Mouse (Mus musculus): Measurements from ENCODE around the gene Clec16a.

Clec16a gene

GRCm38 (mm10) chr16:10683193-10684000, 138.3 kb downstream of the Clec16a start:
- DNase-seq (ENCODE audit: low spot score): no peak

GRCm38 (mm10) chr16:10689748-10690318, 144.7 kb downstream of the Clec16a start:
- DNase-seq (ENCODE audit: low spot score): no peak

- DNase-seq (ENCODE audit: low spot score): no peak
Observed at GRCm38 (mm10) chr16:10690442-10690841, 145.3 kb downstream of the Clec16a start.

DNA sequence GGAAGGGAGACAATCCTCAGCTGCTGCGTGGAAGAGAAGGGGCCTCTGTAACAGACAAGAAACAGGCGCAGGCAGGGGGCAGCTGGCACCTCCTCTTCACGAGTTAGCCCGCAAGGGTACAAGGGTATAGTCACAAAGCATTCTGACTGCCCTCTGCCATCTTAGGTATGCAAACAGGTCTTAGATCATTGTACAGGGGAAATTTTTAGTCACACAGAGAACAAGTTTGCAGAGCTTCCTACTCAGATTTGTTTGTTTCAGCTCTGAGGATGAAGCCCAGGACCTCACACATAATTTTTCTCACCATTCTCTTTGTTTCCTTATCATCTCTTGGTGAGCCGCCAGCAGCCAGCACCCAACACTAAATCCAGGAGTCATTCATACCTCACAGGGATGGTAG, 146.6 kb downstream of the Clec16a start:
- DNase-seq (ENCODE audit: low spot score): no peak

GRCm38 (mm10) chr16:10692848-10693247, 147.7 kb downstream of the Clec16a start:
- DNase-seq (ENCODE audit: low spot score): no peak

DNA sequence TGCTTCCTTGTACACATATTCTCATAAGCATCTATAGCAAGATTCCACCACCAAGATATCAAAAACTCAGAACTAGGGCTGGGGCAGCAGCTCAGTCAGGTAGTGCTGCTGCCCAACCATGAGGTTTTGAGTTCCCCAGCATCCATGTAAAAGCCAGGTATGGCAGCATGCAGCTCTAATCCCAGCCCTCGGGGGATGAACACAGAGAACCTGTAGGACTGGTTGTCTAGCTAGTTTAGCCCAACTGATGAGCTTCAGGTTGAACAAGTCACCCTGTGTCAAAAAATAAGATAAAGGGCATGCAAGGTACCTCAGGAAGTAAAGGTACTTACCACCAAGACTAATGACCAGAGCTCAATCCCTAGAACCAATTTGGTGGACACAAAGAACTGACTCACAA, 148.3 kb downstream of the Clec16a start:
- DNase-seq (ENCODE audit: low spot score): no peak

GRCm38 (mm10) chr16:10694414-10694851, 149.3 kb downstream of the Clec16a start:
- DNase-seq (ENCODE audit: low spot score): no peak

GRCm38 (mm10) chr16:10697861-10698659, 152.9 kb downstream of the Clec16a start:
- no peak for DNase-seq (ENCODE audit: low spot score)

DNA sequence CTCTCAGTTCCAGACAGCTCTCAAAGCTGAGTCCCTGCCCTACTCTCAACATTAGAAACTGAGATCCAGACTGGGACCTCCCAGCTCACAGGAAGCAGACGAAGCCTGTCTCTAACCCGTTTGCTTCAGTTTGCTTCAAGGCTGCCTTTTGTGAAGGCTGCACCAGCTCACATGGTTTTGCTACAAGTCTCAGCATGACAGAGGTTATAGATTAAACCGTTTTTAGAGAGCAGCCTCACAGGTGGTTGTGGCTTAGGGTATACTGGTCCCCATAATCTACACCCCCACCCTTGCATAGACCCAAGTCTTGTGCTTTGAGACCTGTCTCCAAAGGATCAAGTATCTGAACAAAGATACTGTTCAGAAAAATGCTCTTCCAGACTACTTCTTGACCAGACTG, 154.2 kb downstream of the Clec16a start:
- no peak for DNase-seq (ENCODE audit: low spot score)

DNA sequence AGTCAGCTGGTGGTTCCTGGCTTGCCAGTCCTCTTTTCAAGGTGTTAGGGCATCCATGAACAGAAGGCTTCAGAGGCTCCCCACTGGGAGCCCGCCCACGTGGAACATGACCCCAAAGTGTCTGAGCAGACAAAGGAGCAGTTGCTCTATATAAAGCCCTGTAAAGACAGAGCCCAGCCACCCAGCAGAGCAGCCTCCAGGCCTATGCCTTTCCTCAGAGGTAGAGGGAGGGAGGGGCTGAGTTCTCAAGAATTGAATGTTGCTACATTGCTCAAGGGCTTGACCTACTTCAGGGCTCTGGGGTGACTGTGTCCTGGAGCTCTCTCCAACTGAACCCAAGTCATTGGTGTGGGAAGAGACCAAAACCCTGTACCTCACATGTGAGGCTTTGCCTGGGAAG, 155.0 kb downstream of the Clec16a start:
- no peak for DNase-seq (ENCODE audit: low spot score)

GRCm38 (mm10) chr16:10702399-10702798, 157.3 kb downstream of the Clec16a start:
- DNase-seq (ENCODE audit: low spot score): no peak

DNA sequence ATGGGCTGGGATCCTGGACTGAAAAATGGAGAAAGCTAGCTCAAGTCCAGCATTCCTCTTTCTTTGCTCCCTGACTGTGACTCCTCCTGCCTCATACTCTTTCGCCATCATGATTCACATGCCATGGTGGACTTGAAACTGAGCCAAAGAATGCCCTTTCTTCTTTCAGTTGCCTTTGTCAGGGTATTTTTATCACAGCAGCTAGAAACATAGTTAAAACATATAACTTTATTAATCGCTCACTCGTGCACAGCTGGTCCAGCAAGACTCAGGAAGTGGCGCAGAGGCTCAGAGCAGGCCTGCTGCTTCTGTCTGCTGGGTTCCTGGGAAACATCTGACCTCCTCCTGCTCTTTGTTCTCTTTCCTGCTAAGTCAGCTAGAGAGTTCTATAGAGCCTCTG, 158.8 kb downstream of the Clec16a start:
- DNase-seq (ENCODE audit: low spot score): no peak

- DNase-seq (ENCODE audit: low spot score): no peak
Observed at GRCm38 (mm10) chr16:10705396-10705795, 160.3 kb downstream of the Clec16a start.

DNA sequence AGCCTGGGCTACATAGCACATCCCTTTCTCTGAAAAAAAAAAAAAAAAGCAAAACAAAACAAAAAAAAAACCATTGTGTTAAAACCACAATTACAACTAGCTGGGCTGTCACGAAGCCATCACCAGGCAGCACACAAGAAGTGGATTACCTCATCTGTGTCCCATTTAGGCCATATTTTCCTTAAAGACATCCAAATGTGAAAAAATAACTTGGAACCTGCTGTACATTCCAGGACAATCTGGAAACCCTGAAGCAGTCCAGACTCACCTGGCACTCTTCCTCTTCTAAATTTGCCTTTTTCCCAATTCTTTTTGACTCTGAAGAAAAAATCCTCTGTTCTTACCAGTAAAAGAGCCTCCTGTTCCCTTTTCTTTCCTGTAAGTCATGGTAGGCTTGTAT, 166.4 kb downstream of the Clec16a start:
- no peak for DNase-seq (ENCODE audit: low spot score)

GRCm38 (mm10) chr16:10713041-10713440, 167.9 kb downstream of the Clec16a start:
- DNase-seq (ENCODE audit: low spot score): no peak

- no peak for DNase-seq (ENCODE audit: low spot score)
Observed at GRCm38 (mm10) chr16:10713441-10714239, 168.5 kb downstream of the Clec16a start.

DNA sequence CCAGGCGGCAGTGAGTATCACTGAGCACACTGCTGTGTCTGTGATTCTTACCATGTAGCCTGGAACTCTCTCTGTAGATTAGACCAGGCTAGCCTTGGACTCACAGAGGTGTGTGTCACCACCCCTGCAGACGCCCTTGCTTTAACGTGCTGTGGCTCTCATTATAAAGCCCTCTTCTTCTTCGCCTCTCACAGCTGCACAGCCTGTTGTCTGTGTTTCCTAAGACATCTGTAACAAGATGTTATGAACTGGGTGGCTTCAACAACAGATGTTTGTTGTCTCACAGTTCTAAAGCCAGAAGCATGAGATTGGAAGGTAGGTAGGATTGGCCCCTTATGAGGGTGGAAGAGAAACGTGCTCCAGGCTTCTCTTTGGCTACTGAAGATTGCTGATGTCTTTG, 170.1 kb downstream of the Clec16a start:
- DNase-seq (ENCODE audit: low spot score): no peak

DNA sequence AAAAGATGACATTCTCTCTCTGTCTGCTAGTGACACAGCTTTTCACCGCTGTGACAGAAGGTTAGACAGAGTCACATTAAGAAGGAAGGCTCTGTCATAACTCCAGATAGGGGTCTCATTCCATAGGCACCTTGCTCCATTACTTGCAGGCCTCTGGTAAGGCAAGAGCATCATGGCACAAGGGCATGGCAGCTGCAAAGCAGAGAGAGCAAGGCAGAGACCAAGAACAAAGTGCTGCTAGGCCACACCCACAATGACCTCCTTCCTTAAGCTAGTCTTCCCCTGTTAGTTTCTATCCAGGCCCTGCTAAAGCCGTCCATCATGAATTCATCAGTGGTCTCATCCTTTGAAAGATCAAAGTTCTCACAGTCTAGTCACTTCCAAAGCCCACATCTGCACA, 170.5 kb downstream of the Clec16a start:
- DNase-seq (ENCODE audit: low spot score): no peak

DNA sequence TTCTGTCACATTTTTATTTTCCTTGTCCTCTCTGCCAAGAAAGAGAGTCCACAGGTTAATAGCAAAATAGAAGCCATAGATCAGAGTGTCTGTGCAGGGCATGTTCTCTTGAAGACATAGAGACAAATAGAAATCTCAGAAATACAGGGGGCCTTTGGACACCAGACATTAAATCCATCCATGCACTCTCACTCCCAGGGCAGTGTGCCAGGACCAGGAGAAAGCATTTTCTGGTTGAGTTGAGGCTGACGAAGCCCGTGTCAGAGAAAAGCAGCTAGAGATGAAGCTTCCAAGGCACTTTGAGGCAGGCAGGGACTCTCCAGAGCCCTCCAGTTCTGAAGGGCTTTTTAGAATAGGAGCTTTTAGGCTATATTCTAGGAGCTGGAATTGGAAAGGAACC, 171.6 kb downstream of the Clec16a start:
- no peak for DNase-seq (ENCODE audit: low spot score)

- DNase-seq (ENCODE audit: low spot score): no peak
Observed at GRCm38 (mm10) chr16:10719971-10720370, 174.8 kb downstream of the Clec16a start.

- DNase-seq (ENCODE audit: low spot score): no peak
Observed at GRCm38 (mm10) chr16:10722882-10723544, 177.9 kb downstream of the Clec16a start.
